Mouse (Mus musculus) granulocyte monocyte progenitor cell, adult 5-6 weeks (primary cell): ENCODE data around the gene Dbi. TPM values are rescaled to one million over a fixed set of nuclear protein-coding genes. Genes with fewer than 3 reads are reported as not detected.

Experiments
- total RNA-seq, 2 experiments: library from RNA; stranded (forward) in 1 of 2; stranded (reverse) in 1 of 2; fragments of 200-712, 200-1000 nt in 1 of 2; fragments of >200 nt in 1 of 2; fragmentation: Nextera tagmentation in 1 of 2; gene quantifications; 2 replicates each; pipeline ENCODE4 v1.2.3; 2014 to 2017

The Dbi gene
- total RNA-seq, 2 experiments from 2014 or later = 307 to 536 TPM

Other genes starting within 250 kb of the Dbi start
- gene Tmem177, start 207.9 kb downstream of the Dbi start, total RNA-seq (2014; fragmentation: Nextera tagmentation) = 4.6 and 5.6 TPM in 2 replicates
- 5.1 and 5.4 TPM in 2 replicates for gene Tmem177, start 207.9 kb downstream of the Dbi start, total RNA-seq (2017)
- not detected in 2 replicates for gene Cfap221, start 123.8 kb downstream of the Dbi start, total RNA-seq (2014; fragmentation: Nextera tagmentation)
- not detected in 2 replicates for gene Cfap221, start 123.8 kb downstream of the Dbi start, total RNA-seq (2017)
- not detected in 2 replicates for gene Sctr, start 114.2 kb downstream of the Dbi start, total RNA-seq (2014; fragmentation: Nextera tagmentation)
- gene Sctr, start 114.2 kb downstream of the Dbi start, total RNA-seq (2017) = not detected in 2 replicates
- 1.3 TPM in 1 of 2 replicates, not detected in the other for gene Tmem37, start 47.0 kb downstream of the Dbi start, total RNA-seq (2014; fragmentation: Nextera tagmentation)
- 0.65 TPM in 1 of 2 replicates, not detected in the other for gene Tmem37, start 47.0 kb downstream of the Dbi start, total RNA-seq (2017)
- gene 3110009E18Rik, start 109 bp upstream of the Dbi start, total RNA-seq (2014; fragmentation: Nextera tagmentation) = 11.4 and 12.2 TPM in 2 replicates
- gene 3110009E18Rik, start 109 bp upstream of the Dbi start, total RNA-seq (2017) = 2.2 and 4.5 TPM in 2 replicates
- gene Steap3, start 151.6 kb upstream of the Dbi start, total RNA-seq (2014; fragmentation: Nextera tagmentation) = 19.1 and 26.6 TPM in 2 replicates
- 4.8 and 6.2 TPM in 2 replicates for gene Steap3, start 151.6 kb upstream of the Dbi start, total RNA-seq (2017)
- gene C1ql2, start 219.5 kb upstream of the Dbi start, total RNA-seq (2014; fragmentation: Nextera tagmentation) = not detected in 2 replicates
- gene C1ql2, start 219.5 kb upstream of the Dbi start, total RNA-seq (2017) = not detected in 2 replicates